Mouse (Mus musculus): ENCODE measurements around the gene Myrfl. TPM values are rescaled to one million over a fixed set of nuclear protein-coding genes. Genes with fewer than 3 reads are reported as not detected.

Gene Myrfl
- total RNA-seq (2014; rRNA removed) (not detected in 2 replicates), polyA plus RNA-seq (2015; fragmentation: Nextera tagmentation; extraction: Ambion mirVana) (0.04 and 0.08 TPM in 2 replicates)

GRCm38 (mm10) chr10:116896336-116897177 lies at the start of gene Myrfl:
TSS of gene Myrfl (minus strand) at chr10:116896919.
- H3K4me1 ChIP-seq (ENCODE audit: insufficient read depth, low read length) = no peaks in the 10 kb centered on the region
- no peak within 1 kb of the TSS for H3K9ac ChIP-seq (replicated peaks; ENCODE audit: low read length)
- no peaks in the 10 kb centered on the region for H3K27me3 ChIP-seq (ENCODE audit: insufficient read depth, low read length)
- H3K27ac ChIP-seq = no peak within 1 kb of the TSS
- DNase-seq (ENCODE audit: low spot score) (no peak), ATAC-seq (no peak)
- no peaks in the 10 kb centered on the region for H3K36me3 ChIP-seq (ENCODE audit: insufficient read depth, low read length)
- no peak within 1 kb of the TSS for H3K4me3 ChIP-seq (ENCODE audit: low read length)
- 80% methylated on average over 17 of the region's 17 CpGs for WGBS
- no peak within 1 kb of the TSS for H3K4me2 ChIP-seq (ENCODE audit: low read depth, low read length)
- H3K9me3 ChIP-seq (ENCODE audit: low read length) = no peaks in the 10 kb centered on the region
- no peak for TF ChIP-seq CTCF (IDR thresholded peaks at IDR 0.05; ENCODE audit: low read depth)

GRCm38 (mm10) chr10:116944940-116945339 lies 48.2 kb upstream of the Myrfl start:
- no peaks in the 10 kb centered on the region for H3K9me3 ChIP-seq (ENCODE audit: low read length)
- H3K9ac ChIP-seq (replicated peaks; ENCODE audit: low read length) = no peak overlapping the region
- H3K27me3 ChIP-seq (ENCODE audit: insufficient read depth, low read length) = no peaks in the 10 kb centered on the region
- H3K27ac ChIP-seq = no peak overlapping the region
- no peak overlapping the region for H3K4me3 ChIP-seq (ENCODE audit: low read length)
- WGBS = 62% methylated on average over 10 of the region's 10 CpGs
- H3K4me2 ChIP-seq (ENCODE audit: low read depth, low read length) = no peak overlapping the region
- no peak for TF ChIP-seq CTCF (IDR thresholded peaks at IDR 0.05; ENCODE audit: low read depth)
- no peaks in the 10 kb centered on the region for H3K36me3 ChIP-seq (ENCODE audit: insufficient read depth, low read length)
- ATAC-seq = no peak
- peaks cover 3% of the 10 kb centered on the region; the same call in 1 of the 2 replicates for H3K4me1 ChIP-seq (ENCODE audit: insufficient read depth, low read length)
- no peak for DNase-seq (ENCODE audit: low spot score)

- ATAC-seq (no peak), DNase-seq (ENCODE audit: low spot score) (no peak)
- H3K9ac ChIP-seq (replicated peaks; ENCODE audit: low read length) = no peak overlapping the region
- 88% methylated on average over 3 of the region's 3 CpGs for WGBS
- H3K27me3 ChIP-seq (ENCODE audit: insufficient read depth, low read length) = no peaks in the 10 kb centered on the region
- peaks cover 2% of the 10 kb centered on the region for H3K36me3 ChIP-seq (ENCODE audit: insufficient read depth, low read length)
- no peak overlapping the region for H3K27ac ChIP-seq
- H3K4me1 ChIP-seq (ENCODE audit: insufficient read depth, low read length) = peaks cover 3% of the 10 kb centered on the region; the same call in 1 of the 2 replicates
- H3K4me2 ChIP-seq (ENCODE audit: low read depth, low read length) = no peak overlapping the region
- H3K9me3 ChIP-seq (ENCODE audit: low read length) = no peaks in the 10 kb centered on the region
- H3K4me3 ChIP-seq (ENCODE audit: low read length) = no peak overlapping the region
- peak; percentile 55 for TF ChIP-seq CTCF (IDR thresholded peaks at IDR 0.05; ENCODE audit: low read depth)
These were observed 47.4 kb upstream of the Myrfl start for GRCm38 (mm10) chr10:116944144-116944543.

DNA sequence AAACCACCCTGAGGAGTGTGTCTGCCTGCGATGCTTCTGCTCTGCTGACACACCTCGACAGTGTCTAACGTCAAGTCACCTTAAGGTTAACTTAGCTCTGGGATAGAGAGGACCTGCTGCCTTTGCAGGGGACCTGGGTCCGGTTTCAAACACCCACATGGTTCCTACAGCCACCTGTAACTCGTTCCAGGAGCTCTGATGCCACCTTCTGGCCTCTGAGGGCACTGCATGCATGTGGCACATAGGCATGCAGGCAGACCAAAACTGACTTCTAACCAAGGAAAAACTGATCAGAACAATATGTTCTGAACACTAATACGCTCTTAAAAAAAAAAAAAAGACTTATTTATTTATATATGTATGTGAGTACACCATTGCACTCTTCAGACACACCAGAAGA lies 46.3 kb upstream of the Myrfl start:
- Histone ChIP-seq H3K9ac (replicated peaks; ENCODE audit: low read length) (no peak overlapping the region), H3K9me3 (ENCODE audit: low read length) (no peaks in the 10 kb centered on the region), H3K4me3 (ENCODE audit: low read length) (no peak overlapping the region), H3K4me1 (ENCODE audit: insufficient read depth, low read length) (no peaks in the 10 kb centered on the region), H3K36me3 (ENCODE audit: insufficient read depth, low read length) (peaks cover 8% of the 10 kb centered on the region), H3K4me2 (ENCODE audit: low read depth, low read length) (no peak overlapping the region), H3K27me3 (ENCODE audit: insufficient read depth, low read length) (no peaks in the 10 kb centered on the region), H3K27ac (no peak overlapping the region)
- DNase-seq (ENCODE audit: low spot score) (peak; percentile 21), ATAC-seq (no peak)
- TF ChIP-seq CTCF (IDR thresholded peaks at IDR 0.05; ENCODE audit: low read depth) = peak; percentile 43; the same call in 1 of the 2 replicates
- 94% methylated on average over 6 of the region's 6 CpGs for WGBS

- Histone ChIP-seq H3K4me2 (ENCODE audit: low read depth, low read length) (0 out of 2 replicates have a peak overlapping the region, but pooled peaks have one; percentile 2), H3K27ac (no peak overlapping the region), H3K27me3 (ENCODE audit: insufficient read depth, low read length) (no peaks in the 10 kb centered on the region), H3K36me3 (ENCODE audit: insufficient read depth, low read length) (peaks cover 20% of the 10 kb centered on the region), H3K9ac (replicated peaks; ENCODE audit: low read length) (no peak overlapping the region), H3K4me1 (ENCODE audit: insufficient read depth, low read length) (no peaks in the 10 kb centered on the region), H3K9me3 (ENCODE audit: low read length) (no peaks in the 10 kb centered on the region), H3K4me3 (ENCODE audit: low read length) (no peak overlapping the region)
- DNase-seq (ENCODE audit: low spot score) (no peak), ATAC-seq (no peak)
- WGBS = 56% methylated on average over 12 of the region's 12 CpGs
- TF ChIP-seq CTCF (IDR thresholded peaks at IDR 0.05; ENCODE audit: low read depth) = no peak
These were observed 38.3 kb upstream of the Myrfl start for GRCm38 (mm10) chr10:116935028-116935427.

- WGBS = 93% methylated on average over 7 of the region's 7 CpGs
- Histone ChIP-seq H3K9ac (replicated peaks; ENCODE audit: low read length) (no peak overlapping the region), H3K36me3 (ENCODE audit: insufficient read depth, low read length) (peaks cover 15% of the 10 kb centered on the region), H3K9me3 (ENCODE audit: low read length) (no peaks in the 10 kb centered on the region), H3K27ac (no peak overlapping the region), H3K27me3 (ENCODE audit: insufficient read depth, low read length) (no peaks in the 10 kb centered on the region), H3K4me2 (ENCODE audit: low read depth, low read length) (no peak overlapping the region), H3K4me1 (ENCODE audit: insufficient read depth, low read length) (no peaks in the 10 kb centered on the region), H3K4me3 (ENCODE audit: low read length) (no peak overlapping the region)
- peak; percentile 20 for TF ChIP-seq CTCF (IDR thresholded peaks at IDR 0.05; ENCODE audit: low read depth)
- DNase-seq (ENCODE audit: low spot score) (no peak), ATAC-seq (no peak)
These were observed 37.1 kb upstream of the Myrfl start for GRCm38 (mm10) chr10:116933794-116934193.

DNA sequence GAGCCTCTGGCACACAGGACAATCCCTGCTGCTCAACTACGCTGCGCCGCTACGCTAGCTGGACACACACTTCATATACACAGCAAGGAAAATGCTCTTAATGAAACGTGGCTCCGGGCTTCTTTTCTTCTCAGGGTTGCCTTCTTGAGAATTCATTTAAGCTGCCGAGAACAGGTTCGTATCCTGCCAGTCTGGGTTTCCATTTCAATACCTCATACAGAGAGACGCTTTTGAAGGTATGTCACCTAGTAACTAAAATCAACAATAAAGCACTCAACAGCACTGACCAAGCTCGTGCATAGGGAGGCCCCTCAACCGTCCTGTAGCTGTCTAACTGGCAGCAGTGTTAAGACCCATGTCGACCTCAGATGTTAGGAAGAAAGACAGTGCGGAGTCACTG lies 35.7 kb upstream of the Myrfl start:
- no peak for ATAC-seq
- no peak overlapping the region for H3K9ac ChIP-seq (replicated peaks; ENCODE audit: low read length)
- H3K4me2 ChIP-seq (ENCODE audit: low read depth, low read length) = no peak overlapping the region
- H3K27me3 ChIP-seq (ENCODE audit: insufficient read depth, low read length) = no peaks in the 10 kb centered on the region
- no peak overlapping the region for H3K27ac ChIP-seq
- H3K9me3 ChIP-seq (ENCODE audit: low read length) = no peaks in the 10 kb centered on the region
- H3K4me1 ChIP-seq (ENCODE audit: insufficient read depth, low read length) = no peaks in the 10 kb centered on the region
- WGBS = 78% methylated on average over 13 of the region's 13 CpGs
- DNase-seq (ENCODE audit: low spot score) = no peak
- TF ChIP-seq CTCF (IDR thresholded peaks at IDR 0.05; ENCODE audit: low read depth) = no peak
- H3K4me3 ChIP-seq (ENCODE audit: low read length) = no peak overlapping the region
- peaks cover 6% of the 10 kb centered on the region for H3K36me3 ChIP-seq (ENCODE audit: insufficient read depth, low read length)

Measured in hindbrain, postnatal 0 days (tissue).